Mouse (Mus musculus): ENCODE data around the gene Ddx5.

DNA sequence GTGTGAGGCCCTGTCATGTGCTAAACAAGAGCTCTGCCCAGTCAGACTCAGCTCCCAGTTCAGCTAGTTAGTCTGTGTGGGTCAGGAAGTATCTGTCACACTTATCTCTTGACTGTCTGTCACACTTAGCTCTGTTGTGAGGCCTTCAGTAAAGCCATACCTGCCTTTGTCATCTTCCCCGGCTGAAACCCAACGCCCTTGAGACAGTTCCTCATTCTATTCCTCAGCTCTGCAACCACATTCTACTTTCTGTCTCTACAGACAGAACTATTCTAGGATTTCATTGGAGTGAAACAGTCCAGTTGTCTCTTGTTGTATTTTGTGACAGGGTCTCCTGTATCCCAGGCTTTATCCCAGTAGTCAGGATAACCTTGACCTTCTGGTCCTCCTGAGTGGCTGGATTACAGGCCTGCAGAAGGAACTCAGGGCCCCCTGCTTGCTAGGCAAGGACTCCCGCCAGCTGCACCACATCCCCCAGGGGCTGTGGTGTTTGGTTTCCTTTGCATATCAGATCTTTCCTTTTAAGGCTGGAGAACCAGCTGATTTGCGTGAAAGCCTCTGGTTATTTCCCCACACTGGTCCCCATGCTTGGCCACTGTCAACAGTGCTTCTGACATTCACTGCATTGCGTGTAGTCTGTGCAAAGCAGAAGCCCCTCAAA is 26.7 kb downstream of the Ddx5 start:
- TF ChIP-seq EP300 (IDR thresholded peaks at IDR 0.05; ENCODE audit: insufficient read depth, low read depth, low read length) (no peak), CTCF (IDR thresholded peaks at IDR 0.05) (no peak)
